Mouse (Mus musculus) A20 (cell line): Measurements from ENCODE around the gene Cd6.
A peak's percentile ranks its signal among the peaks of the same experiment; 100 is the strongest.

Experiments used
- DNase-seq: peaks from one replicate; pipeline ENCODE4 v3.0.0-alpha.2; 2011; ENCODE audit warnings: low read depth, low spot score

Gene Cd6

DNA sequence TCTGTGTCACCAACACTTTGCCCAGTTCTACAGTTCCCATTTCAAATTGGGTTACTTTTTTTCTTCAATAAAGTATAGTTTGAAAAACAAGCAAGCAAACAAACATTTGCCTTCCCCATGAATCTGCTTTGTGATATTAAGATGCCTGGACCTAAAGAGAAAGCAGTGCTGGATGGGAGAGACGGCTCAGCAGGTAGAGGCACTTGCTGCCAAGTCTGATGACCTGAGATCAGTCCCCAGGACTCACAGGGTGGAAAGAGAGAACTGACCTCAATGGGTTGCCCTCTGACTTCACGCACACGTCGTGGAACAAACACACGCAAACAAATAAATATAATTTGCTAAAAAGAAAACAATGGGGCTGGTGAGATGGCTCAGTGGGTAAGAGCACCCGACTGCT lies 28.0 kb downstream of the Cd6 start:
- no peak for DNase-seq

DNA sequence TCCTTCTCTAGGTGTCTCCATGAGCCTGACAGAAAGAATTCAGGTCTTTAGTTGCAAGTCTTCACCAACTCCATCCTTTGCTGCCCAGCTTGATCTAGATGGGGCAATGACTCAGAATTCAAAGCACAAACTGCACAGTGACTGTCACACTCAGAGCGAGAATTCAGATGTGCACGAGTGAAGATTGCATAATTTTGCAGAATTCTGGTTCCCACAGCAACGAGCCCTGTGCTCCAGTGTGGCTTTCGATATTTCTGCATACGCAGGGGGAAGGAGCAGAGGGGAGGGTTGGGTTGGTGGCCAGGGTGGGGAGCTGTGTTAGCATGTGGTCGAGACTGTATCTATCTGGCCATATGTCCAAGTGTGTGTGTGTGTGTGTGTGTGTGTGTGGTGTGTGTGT lies 28.8 kb downstream of the Cd6 start:
- no peak for DNase-seq

DNA sequence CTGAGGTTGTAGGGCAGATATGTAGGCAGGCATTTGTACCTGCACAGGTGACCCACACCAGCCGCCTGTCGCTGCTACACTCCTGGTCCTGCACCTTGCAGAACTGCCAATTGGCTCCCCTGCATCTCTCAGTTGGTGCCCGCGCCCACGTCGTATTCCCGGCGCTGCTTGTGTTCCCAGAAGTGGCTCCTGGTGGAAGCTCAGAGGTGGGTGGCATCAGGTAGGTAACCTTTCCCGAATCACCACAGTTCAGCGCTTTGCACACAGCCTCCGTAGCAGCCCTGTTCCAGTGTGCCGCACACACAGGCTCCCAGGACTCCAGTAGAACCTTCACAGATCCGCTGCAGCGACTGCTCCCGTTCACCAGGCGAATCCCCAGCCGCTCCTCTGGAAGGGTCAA lies 30.7 kb downstream of the Cd6 start:
- no peak for DNase-seq

DNA sequence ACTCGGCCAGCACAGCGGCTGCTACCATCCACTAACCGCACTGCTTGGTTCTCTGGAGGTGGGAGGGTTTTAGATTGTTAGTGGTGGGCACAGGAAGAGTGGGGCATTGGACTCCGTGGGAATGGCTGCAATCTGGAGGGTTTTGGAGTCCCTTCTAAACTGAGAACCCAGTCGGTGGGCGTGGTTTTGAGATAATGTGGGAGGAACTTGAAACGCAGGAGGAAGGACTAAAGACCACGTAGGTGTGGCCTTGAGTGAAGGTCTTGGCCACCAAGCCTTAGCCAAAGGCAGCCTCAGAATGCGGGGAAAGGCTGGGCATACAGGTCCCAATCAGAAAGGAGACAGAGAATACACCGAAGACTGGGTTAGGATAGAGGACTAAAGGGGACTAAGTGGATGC lies 31.3 kb downstream of the Cd6 start:
- DNase-seq, result no peak

DNA sequence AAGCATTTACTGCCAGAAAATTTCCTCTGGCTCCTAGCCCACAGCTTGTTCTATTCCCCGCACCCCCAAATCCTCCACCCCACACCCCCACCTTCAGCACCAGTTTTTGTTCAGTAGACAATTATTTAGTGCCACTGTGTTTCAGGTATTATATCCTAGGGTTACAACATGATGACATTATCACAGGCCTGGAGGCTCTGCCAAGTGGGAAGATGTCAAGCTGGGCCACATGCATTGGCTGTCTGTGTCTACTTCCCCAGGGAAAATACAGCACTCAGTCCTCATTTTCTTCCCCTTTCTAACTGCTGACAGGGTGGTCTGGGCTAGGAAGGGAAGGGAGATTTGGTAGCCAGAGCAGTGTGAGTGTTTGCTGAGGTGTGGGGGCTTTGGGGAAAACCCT lies 34.9 kb downstream of the Cd6 start:
- no peak for DNase-seq

DNA sequence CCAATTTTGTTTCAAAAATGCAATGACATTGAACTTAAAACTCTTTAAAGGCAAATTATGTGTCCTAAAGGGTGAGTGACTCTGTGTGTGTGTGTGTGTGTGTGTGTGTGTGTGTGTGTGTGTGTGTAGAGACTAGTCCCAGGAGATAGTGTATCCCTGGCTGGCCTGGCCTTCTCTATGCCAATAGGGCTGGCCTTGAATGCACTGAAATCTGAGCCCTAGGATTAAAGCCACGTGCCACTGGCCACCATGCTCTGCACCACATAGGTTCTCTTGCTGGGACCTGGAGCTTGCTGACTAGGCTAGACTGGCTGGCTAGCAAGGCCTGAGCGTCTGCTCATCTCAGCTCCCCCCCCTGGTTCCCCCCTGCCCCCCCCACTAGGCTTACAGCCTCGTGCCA lies 36.8 kb downstream of the Cd6 start:
- no peak for DNase-seq

DNA sequence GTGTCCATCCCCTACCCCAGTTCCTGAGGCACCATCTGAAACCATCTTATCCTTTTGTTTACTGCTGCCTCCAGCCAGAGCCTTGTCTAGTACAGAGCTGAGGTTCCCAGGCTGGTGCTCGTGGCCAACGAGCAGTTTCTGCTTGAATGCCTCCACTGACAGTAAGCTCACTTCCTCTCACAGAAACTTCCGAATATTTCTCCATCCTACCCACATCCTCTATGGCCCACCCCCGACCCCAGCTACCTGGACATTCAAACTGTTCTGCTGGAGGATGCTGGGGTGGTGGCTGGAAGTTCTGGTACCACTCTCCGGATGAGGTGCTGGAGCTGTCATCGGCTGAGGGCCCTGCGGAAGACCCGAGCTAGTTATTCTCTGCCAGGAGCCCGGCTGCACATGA lies 39.5 kb downstream of the Cd6 start:
- DNase-seq, result peak; percentile 39

DNA sequence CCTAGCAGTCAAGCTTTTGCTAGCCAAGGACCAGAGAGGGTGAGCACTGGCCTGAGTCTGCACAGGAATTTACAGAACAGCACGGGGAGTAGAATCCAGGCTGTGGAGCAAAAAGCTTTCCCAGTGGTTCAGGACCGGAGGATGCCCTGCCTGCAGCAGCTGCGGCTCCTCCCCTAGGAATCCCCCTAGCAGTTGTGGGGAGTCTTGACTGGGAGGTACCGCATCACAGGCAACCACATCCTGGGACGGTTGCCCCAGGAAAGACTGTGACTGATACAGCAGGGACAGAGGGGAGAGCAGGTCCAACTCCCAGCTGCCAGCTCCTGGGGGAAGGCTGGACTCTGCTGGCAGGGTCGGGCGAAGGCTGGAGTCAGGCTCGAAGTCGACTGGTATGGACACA lies 41.6 kb downstream of the Cd6 start:
- no peak for DNase-seq

DNA sequence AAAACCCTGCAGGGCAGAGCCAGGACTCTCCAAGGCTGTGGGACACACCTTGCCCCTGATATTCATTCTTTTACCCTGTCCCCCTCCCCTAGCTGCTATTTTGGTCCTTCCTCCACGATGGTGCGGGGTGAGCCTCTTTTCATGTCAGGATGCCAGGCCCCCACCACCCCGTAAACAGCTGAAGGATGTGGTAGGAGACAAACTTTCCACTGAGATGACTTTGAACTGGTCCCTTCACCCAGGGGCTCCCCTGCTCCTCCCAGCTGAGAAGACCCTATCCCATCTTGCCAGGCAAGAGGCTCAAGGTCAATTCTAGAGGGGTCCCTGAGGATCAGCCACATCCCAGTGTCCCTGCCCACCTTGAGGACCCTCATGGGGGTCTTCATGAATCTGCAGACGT lies 42.5 kb downstream of the Cd6 start:
- DNase-seq, result no peak

DNA sequence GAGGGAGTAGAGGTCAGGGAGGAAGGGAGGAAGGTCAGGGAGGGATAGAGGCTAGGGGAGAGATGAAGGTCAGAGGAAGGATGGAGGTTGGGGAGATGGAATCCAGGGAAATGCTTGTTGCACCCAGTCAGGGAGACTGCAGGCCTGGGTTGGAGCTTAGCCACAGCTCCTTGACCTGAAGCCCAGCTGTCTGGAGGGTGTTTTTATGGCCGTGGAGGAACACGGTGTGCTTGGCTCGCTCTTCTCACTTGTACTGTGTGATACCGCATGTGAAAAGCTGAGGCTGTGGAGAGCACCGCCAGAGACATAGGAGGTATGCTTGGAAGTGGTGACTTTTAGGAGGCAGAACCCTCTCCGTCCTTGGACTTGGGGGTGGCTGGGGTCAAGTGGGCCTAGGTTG lies 43.1 kb downstream of the Cd6 start:
- no peak for DNase-seq

DNA sequence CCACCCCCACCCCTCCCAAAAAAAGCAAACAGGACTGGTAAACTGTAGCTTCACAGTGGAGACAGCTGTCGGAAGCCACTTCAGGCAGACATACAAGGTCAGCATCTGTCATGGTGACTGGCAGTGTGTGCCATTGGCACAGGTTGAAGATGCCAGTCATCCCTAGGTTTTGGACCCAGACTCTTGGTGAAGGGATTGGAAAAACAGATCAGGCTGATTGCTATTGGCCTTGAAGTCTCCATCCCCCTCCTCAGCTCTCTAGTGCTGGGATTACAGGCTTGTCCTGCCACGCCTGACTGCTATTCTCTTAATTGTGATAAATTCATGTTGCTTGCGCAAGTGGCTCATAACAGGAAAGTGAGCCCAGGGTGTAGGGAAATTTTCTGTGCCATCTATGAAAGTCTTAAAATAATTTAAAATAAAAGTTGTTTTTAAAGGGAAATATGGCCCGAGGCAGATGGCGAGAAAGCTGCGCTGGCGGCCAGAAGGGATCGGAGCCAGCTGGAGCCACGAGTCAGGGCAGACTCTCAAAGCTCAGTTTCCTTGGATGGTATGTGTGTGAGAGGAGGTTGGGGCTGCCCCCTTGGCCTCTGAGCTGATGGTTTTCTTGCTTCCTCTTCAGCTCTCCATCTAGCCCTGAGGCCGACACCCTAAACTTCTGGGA lies 44.9 kb downstream of the Cd6 start:
- DNase-seq, result no peak

DNA sequence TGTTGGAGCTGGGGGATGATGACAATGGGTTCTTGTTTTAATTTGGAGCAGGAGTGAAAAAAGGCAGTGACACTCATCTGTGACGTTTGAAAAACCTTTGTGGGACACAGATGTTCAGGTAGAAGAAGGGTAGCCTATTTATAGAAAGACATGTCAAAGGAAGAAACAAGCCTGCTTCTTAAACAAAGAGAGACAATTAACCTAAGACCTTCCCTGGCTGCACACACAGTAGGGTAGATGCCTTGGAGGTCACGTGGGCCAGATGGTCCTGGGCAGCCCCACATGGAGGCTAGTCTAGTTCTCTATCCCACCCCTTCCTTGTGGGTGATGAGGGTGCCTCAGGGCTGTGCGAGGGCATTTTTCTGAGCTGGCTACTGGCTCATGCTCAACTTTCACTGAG lies 45.8 kb downstream of the Cd6 start:
- DNase-seq, result no peak

DNA sequence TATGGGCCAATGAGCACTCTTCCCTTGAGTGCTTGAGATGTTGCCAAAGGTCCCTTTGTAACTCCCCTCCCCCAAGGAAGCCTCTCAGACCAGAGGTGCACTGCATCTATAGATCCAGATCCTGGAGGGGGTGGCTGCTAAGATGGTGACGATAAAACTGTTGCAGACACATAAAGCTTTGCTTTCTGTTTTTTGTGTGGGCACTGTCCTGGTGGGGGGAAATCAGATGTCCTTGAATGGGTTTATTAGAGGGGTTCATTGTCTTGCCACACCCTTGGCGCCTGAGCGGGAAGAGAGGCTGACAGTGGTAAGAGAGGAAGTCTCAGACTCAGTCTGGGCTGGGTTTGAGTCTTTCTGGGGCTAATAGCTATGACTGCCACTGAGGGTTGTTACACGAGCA lies 46.7 kb downstream of the Cd6 start:
- DNase-seq, result no peak

DNA sequence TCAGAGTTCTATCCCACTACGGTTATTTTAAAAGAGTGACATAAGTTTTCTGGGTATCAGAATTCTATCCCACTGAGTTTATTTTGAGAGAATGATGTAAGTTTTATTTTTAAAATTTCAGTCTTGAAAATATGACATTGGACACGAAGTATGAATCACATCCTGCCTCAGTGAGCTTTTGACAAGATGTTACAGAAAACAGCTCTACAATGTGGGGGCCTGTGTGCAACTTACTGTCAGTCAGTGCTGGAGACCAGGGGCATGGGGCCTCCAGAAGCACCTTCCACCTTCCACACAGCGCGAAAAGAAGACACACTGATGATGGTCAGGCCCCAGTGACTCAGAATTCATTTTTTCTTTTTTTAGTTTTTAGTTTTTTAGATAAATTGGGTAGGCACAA lies 48.2 kb downstream of the Cd6 start:
- no peak for DNase-seq

DNA sequence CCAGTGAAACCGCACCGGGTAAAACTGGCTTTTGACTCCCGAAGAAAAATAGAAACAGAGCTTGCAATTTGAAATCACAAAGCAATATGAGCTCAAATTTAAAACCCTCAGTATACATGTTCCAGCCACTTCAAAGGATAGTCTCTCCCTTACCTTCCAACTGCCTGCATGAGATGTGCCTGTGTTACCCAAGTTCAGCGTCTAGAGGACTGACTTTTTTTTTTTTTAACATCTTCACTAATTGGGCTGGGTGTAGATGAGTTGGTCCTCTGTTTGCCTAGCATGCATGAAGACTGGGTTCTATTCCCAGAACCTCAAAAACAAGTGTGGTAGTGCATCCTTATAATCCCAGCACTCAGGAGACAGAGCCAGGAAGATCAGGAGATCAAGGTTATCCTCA lies 53.0 kb downstream of the Cd6 start:
- no peak for DNase-seq

DNA sequence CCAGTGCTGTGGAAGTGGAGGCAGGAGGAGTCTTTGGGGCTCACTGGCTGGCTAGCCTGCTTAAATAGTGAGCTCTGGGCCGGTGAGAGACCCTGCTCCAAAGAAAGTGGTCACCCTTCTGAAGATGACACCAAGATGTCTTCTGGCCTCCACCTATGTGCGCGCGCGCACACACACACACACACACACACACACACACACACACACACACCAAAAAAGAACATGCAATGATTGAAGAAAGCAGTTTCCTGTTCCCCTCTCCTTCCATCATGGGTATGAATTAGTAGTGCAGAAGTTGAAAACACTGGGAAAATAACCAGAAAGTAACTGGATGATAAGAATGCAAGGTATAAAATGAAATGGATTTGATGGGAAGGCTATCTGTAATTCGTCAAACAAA lies 55.7 kb downstream of the Cd6 start:
- no peak for DNase-seq

DNA sequence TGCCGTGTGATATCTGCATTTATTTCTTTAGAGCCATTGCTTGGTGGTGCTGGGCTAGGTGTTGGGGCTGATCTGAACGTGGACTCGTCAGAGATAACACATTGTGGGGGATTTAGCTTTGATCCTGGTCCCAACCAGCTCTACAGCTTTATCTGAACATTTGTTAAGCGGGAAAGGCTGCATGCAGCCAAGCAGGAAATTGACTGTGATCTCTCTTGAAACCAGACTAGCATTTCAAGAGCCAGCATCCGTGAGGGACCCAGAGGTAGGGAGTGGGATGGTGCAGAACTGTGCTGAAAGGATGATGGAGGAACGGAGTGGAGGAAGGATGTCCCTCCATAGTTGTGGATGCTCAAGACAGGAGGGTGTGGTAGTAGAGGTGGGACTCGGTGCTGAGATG lies 56.5 kb downstream of the Cd6 start:
- DNase-seq, result no peak

DNA sequence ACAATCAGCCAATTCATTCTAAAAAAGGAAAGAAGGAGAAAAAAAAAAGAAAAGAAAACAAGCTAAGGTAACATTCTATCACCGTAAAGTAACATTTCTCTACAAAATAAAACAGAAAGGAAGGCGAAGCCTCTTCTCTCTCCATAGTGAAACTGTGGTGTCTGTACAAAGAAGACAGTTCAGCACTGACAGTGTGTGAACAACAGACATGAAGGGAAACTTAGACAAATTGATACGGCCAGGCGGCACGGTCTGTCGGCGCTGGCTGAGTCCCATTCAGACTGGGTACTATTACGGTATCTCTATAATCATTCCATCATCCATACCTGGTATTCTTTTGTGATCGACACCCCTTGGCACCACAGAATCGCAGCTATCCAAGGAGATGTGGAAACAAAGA lies 57.0 kb downstream of the Cd6 start:
- DNase-seq, result no peak

DNA sequence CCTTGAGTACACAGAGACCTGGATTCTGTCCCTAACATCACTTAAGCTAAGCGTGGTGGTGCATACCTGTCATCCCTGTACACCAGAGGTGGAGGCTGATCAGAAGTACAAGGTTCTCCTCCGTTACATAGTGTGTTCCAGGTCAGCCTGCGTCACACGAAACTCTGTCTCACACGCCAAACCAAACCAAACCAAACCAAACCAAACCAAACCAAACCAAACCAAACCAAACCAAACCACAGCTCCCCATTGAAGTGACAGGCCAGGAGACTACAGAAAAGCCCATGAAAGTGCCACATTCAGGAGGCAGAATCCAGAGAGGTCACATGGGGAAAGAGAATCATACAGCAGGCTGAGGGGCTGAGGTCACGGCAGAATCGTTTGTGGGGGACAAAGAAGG lies 57.9 kb downstream of the Cd6 start:
- no peak for DNase-seq

DNA sequence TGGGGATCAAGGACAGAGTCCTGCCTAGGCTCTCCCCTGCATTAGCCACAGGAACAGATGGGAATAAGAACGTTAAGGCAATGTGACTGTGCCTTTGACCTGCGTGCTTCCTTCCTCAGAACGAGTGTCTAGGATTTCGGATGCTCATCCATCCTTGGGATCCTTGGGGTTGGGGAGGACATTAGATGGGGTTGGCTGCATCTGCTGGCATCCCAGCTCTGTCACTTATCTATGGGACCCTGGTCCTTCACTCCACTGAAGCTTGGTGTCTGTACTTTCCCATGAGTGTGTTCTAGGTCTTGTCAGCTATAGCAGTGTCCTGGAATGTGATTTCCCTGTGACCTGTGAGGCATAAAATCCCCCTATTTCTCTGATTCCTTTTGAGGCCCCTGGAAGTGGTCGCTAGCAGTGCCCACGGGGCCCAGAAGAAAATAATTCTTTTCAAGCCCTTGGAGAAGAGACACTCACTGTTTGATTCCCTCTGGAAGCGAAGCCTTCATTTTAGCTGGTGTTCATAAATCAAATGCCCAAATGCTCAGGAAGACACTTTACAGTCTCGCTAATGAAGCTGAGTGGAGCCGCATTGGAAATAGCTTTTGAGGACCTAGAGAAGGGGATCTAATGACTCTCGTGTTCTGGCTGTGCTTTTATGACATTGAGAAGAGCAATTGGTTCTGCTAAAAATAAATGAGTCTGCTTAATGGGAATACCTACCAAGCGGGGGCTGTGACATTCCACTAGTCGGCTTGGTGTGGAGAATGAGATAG lies 60.2 kb downstream of the Cd6 start:
- no peak for DNase-seq

DNA sequence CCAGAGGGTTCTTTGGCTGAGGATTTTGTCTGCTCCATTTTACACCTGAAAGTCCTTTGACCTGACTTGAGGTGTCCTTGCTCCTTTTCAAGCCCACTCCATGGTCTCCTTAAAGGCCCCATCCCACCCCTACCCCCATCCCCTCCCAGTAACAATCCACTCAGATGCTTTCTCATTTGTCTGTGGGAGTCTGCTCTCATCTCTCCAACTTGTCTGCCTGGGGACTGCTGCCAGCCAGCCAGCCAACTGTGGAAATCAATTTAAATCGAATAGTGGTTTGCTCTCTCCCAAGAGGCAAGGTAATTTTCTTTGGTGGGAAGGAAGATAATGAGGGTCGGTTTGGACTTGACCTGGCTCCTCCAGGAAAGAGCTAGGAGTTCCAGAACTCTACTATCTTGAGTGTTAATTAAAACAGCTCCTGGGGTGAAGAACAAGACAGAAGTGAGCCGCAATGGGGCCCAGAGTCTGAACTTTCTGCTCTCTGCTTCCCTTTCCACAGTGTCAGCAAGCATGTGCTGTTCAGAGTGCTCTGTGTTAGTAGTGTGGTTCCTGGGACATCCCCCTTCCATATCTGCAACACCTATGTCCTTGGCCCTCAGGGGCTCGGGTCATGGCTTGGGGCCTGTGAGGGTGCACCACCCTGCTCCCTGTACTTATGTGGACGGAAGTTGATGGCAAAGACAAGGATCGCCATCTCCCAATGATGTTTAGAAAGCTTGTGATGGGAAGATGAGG lies 61.0 kb downstream of the Cd6 start:
- no peak for DNase-seq

DNA sequence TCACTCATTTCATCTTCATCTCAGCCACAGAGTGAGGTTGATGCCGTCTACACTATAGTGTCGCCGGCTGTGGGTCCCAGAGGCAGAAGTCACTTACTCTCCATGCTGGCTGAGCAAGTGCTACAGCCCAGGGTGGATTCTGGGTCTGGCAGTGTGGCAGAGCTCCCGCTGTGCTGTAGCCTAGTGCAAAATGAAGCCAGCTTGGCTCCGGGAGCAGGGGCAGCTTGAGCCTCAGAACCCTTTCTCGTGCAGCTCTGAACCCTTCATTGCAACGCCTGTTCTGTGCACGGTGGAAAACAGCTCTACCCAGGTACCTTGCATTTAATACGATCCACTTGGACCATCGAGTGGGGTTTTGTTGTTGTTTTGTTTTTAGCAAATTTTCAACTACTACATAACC lies 62.2 kb downstream of the Cd6 start:
- DNase-seq, result no peak

DNA sequence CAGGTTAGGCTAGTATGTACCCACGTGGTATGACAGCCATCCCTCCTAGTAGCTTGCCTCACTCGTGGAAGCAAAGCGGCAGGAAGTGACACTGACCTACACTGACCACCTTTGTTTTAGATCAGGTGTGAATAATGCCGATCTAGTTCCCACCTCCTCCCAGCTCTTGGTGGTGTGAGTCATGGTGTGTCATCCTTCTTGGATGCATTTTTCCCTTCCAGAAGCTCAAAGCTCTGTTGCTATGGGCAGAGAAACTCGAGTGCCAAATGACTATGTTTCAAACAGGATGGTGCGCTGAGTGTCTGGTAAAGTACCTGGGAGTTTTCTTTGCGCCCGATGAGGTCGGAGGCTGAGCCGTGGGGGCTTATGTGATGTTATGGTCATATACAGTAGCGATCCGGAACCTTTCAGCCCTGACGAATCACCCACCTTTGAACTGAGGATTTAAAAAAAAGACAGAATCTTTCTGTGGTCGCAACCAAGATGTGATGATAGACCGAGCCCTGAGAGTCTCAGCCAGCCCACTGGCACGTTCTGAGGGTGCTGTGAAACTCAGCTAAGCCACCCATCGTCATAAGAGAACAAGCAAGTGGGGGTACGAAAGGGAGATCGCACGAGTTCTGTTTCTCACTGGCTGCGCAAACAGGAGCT lies 66.4 kb downstream of the Cd6 start:
- DNase-seq, result no peak
